Mouse (Mus musculus): Measurements from ENCODE around the gene Rhod.

Gene Rhod

GRCm38 (mm10) chr19:4450666-4451065, 11.4 kb upstream of the Rhod start:
- no peak for DNase-seq (ENCODE audit: inconsistent ontology term)

DNA sequence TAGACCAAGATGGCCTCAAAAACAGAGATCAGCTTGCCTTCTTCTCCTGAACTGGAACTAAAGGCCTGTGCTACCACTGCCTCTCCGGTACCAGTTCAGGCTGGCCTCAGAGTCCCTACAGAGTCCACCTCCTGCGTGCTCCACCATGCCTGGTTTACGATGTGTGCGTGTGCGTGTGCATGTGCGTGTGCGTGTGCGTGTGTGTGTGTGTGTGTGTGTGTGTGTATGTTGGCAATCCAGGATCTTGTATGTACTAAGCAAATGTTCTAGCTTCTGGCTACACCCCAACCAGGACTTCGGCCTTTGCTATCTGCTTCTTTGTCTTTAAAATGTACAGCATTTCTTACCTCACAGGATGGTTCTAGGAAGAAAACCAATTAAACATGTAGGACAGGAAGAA, 10.0 kb upstream of the Rhod start:
- no peak for DNase-seq (ENCODE audit: inconsistent ontology term)

GRCm38 (mm10) chr19:4447445-4447844, 8.2 kb upstream of the Rhod start:
- no peak for DNase-seq (ENCODE audit: inconsistent ontology term)

GRCm38 (mm10) chr19:4446661-4447420, 7.6 kb upstream of the Rhod start:
- no peak for DNase-seq (ENCODE audit: inconsistent ontology term)

GRCm38 (mm10) chr19:4442408-4442807, 3.2 kb upstream of the Rhod start:
- DNase-seq (ENCODE audit: inconsistent ontology term), result peak; percentile 65

- peak; percentile 94 for DNase-seq (ENCODE audit: inconsistent ontology term)
Measured at GRCm38 (mm10) chr19:4441621-4442161, 2.5 kb upstream of the Rhod start.

- no peak for DNase-seq (ENCODE audit: inconsistent ontology term)
Measured at GRCm38 (mm10) chr19:4441090-4441591, 1.9 kb upstream of the Rhod start.

- peak; percentile 61 for DNase-seq (ENCODE audit: inconsistent ontology term)
Measured at GRCm38 (mm10) chr19:4440222-4440621, 990 bp upstream of the Rhod start.

DNA sequence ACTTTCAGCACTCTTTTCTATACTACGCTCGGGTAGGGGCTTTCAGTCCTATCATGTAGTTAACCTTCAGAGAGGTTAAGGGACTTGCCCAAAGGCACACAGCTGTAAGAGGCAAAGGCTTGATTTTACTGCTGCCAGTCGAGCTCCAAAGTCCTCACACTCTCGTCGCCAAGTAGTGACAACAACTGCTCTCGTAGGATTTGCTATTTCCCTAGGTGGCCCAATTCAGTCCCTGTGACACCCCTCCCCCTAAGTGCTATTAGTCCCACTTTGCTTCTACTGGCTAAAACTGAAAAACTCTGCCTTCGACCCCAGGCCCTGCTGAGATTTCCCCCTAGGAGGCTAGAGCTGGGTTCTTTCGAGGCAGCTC, 456 bp downstream of the Rhod start:
- DNase-seq (ENCODE audit: inconsistent ontology term), result no peak

DNA sequence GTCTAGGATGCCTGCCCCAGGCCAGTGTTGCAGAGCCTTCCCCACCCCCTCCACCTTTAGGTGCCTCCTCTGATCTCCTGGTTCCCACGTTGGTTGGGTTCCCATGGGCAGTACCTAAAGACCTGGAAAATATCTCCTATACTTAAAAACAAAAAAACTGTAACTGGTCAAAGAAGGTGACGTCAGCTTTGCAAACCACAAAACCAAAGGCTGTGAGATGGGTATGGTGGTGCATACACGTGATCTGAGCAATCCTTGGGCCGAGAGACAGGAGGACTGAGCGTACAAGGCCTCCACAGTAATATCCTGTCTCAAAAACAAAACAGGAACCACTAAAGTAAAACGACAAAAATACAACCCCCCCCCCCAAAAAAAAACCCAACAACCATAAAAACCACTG, 1.3 kb downstream of the Rhod start:
- no peak for DNase-seq (ENCODE audit: inconsistent ontology term)

DNA sequence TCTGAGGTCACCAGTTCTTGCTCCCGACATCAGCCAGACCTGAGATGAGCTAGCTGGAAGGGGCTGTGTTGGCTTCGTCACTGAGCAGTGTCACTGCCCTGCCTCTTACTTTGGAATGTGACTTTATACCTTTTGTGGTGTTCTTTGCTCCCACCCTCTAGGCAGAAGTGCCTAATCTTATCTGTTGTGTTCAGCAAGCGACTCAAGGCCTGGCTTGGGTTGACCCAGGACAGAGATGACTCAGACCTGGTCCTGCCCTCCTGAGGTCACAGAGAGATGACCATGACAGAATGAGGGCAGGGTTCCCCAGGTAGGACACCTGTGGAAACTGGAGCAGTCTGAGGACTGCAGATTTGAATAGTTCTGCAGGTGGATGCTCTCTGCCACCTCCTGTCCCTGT, 3.0 kb downstream of the Rhod start:
- DNase-seq (ENCODE audit: inconsistent ontology term), result no peak

- DNase-seq (ENCODE audit: inconsistent ontology term), result no peak
Measured at GRCm38 (mm10) chr19:4434999-4435398, 4.2 kb downstream of the Rhod start.

DNA sequence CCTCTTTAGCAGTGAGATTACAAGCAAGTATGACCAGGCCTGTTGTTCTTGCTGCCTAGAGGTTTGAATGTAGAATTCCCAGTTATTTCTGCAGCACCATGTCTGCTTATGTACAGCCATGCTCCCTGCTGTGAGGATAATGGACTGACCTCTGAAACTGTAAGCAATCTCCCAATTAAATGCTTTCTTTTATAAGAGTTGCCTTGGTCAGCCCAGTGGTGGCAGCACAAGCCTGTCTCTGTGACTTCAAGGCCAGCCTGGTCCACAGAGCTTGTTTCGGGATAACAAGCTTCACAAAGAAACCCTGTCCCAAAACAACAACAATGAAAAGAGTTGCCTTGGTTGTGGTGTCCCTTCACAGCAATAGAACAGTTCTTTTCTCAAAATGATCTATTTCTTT, 5.5 kb downstream of the Rhod start:
- no peak for DNase-seq (ENCODE audit: inconsistent ontology term)

DNA sequence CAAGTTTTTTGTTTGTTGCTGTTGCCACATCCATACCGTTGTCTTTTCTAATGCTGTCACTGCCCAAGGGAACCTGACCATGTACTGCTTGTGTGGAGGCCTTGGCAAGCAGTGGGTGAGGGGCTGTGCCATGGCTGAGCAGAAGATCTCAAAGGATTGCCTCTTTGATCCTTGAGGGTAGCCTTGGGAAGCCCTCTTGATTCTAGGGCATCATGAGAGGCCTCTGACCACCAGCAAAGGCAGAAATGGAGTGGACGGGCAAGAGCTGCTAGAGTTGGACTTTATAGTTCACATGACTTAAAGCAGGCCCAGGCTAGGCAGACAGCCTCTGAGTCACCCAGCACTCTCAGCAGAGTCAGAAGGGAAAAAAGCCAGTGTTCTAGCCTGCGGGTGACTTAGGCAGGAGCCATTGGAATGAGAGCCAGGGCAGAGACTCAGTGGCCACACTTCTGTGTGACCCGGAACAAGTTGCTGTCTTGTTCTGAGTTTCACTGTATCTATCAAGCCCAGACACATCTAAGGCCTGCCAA, 9.1 kb downstream of the Rhod start:
- DNase-seq (ENCODE audit: inconsistent ontology term), result no peak

DNA sequence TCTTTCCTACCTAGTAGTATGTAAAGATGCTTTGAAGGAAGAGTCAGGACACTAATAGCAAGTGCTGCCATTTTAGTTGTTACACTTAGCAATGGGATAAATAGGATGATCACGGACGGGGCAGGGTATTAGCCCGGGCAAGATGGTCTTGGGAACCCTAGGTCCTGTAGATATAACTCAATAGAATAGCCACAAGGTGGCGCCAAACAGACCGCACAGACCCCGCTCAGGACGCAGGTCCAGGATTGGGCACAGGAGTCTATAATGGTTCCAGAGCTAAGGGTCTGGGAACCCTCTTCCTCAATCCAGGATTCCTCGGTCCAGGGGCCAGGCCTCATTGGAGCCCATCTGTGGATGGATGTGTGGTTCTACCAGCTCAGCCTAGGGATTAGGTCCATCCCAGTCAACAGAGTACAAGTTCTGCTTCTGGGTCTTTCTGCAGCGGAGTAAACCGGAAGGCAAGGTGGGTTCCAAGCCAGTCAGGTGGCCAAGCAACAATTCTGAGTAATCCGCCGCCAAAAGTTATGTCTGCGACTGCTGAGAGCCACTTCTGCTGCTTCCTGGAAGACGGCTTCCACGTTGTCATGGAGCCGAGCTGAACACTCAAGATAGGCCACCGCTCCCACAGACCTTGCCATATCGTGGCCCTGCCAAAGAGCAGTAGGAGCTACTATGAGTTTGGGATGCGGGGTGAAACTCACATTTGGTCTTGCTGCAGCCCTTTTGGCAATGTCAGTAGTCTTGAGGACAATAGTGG, 13.4 kb downstream of the Rhod start:
- no peak for DNase-seq (ENCODE audit: inconsistent ontology term)

- DNase-seq (ENCODE audit: inconsistent ontology term), result peak; percentile 35
Measured at GRCm38 (mm10) chr19:4423021-4423420, 16.2 kb downstream of the Rhod start.

DNA sequence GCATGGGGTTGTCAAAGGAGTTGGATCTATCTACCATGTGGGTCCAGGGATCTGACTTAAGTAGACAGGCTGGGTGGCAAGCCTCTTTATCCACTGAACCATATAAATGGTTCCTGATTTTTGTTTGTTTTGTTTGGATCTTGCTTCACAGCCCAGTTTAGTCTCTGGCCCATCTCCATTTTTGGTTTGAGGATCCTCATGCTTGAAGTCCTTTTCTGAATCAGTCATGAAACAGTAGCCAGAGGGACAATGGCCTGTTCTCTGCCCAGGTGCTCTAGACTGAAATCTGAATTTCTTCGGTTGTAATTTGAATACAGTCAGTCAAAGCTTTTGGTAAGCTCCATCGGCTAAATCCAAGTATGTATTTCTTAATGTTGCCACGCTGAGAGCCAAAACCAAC, 16.7 kb downstream of the Rhod start:
- DNase-seq (ENCODE audit: inconsistent ontology term), result peak; percentile 69

GRCm38 (mm10) chr19:4420153-4420910, 18.9 kb downstream of the Rhod start:
- no peak for DNase-seq (ENCODE audit: inconsistent ontology term)

DNA sequence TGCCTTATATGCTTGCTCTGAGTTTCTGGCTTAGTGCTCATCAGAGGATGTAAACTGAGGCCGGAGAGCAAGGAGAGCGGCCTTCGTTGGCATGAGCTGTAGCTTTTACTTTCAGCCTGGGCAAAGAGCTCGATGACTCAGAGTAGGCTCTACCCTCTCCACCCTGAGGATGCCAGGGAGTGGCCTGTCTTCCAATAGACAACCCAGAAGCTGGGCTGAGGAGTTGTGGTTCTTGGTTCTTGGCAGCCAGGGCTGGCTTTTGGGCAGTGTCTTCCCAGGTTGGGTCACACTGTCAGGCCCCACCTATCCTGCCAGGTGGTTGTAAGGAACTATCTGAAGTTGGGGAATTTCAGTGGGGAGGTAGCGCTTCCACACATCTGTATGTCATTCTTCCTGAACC, 19.5 kb downstream of the Rhod start:
- no peak for DNase-seq (ENCODE audit: inconsistent ontology term)

DNA sequence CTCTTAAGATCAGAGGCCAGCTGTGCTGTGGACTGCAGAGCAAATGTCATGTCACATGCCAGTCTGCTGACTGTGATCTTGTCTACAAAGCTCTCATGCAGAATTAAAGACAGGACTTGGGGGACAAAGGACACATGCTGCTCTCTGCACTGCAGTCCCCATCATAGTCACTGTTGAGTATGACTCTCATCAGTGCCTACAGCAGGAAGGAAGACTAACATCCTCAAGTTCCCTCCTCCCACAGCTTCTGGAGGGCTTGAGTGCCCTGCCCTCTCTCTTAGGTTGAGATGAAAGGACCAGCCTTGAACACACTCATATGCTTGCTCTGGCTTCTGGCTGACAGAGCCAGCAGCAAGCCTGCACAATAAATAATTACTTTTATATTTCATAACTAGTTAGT, 21.5 kb downstream of the Rhod start:
- no peak for DNase-seq (ENCODE audit: inconsistent ontology term)

GRCm38 (mm10) chr19:4417183-4417582, 22.0 kb downstream of the Rhod start:
- peak; percentile 43 for DNase-seq (ENCODE audit: inconsistent ontology term)

- DNase-seq (ENCODE audit: inconsistent ontology term), result no peak
Measured at GRCm38 (mm10) chr19:4414631-4415030, 24.6 kb downstream of the Rhod start.

Measured in Muller cell, postnatal 12 days (primary cell).